Mouse (Mus musculus): ENCODE results near the gene Babam2. TPM values are rescaled to one million over a fixed set of nuclear protein-coding genes. Genes with fewer than 3 reads are reported as not detected.

The Babam2 gene
- polyA plus RNA-seq, 1 experiment from 2014 or later = 50.6 TPM

- no peaks in the 10 kb centered on the region for H3K27me3 ChIP-seq
- H3K4me3 ChIP-seq (replicated peaks) = no peak overlapping the region
- H3K36me3 ChIP-seq = no peaks in the 10 kb centered on the region
- no peak overlapping the region for H3K27ac ChIP-seq (replicated peaks)
- 61% methylated on average over 7 of the region's 7 CpGs for WGBS
- no peaks in the 10 kb centered on the region for H3K4me1 ChIP-seq
- no peaks in the 10 kb centered on the region for H3K9me3 ChIP-seq (replicated peaks)
- no peak for ATAC-seq (ENCODE audit: insufficient number of reproducible peaks, low FRiP score, low TSS enrichment, low read depth)
- no peak overlapping the region for H3K4me2 ChIP-seq (replicated peaks)
- no peak overlapping the region for H3K9ac ChIP-seq
Measured at GRCm38 (mm10) chr5:31916241-31916640, 218.8 kb downstream of the Babam2 start.

GRCm38 (mm10) chr5:31918566-31918965, 221.1 kb downstream of the Babam2 start:
- no peaks in the 10 kb centered on the region for H3K9me3 ChIP-seq (replicated peaks)
- no peak overlapping the region for H3K4me3 ChIP-seq (replicated peaks)
- no peak overlapping the region for H3K4me2 ChIP-seq (replicated peaks)
- no peaks in the 10 kb centered on the region for H3K27me3 ChIP-seq
- no peaks in the 10 kb centered on the region for H3K4me1 ChIP-seq
- no peaks in the 10 kb centered on the region for H3K36me3 ChIP-seq
- no peak overlapping the region for H3K9ac ChIP-seq
- H3K27ac ChIP-seq (replicated peaks) = no peak overlapping the region
- 81% methylated on average over 4 of the region's 4 CpGs for WGBS
- ATAC-seq (ENCODE audit: insufficient number of reproducible peaks, low FRiP score, low TSS enrichment, low read depth) = no peak

- Histone ChIP-seq H3K9me3 (replicated peaks) (no peaks in the 10 kb centered on the region), H3K27me3 (no peaks in the 10 kb centered on the region), H3K4me2 (replicated peaks) (no peak overlapping the region), H3K9ac (no peak overlapping the region), H3K4me3 (replicated peaks) (no peak overlapping the region), H3K27ac (replicated peaks) (no peak overlapping the region), H3K36me3 (no peaks in the 10 kb centered on the region), H3K4me1 (no peaks in the 10 kb centered on the region)
- ATAC-seq (ENCODE audit: insufficient number of reproducible peaks, low FRiP score, low TSS enrichment, low read depth) = no peak
Measured at GRCm38 (mm10) chr5:31920129-31920528, 222.6 kb downstream of the Babam2 start.

- no peaks in the 10 kb centered on the region for H3K36me3 ChIP-seq
- no peaks in the 10 kb centered on the region for H3K9me3 ChIP-seq (replicated peaks)
- ATAC-seq (ENCODE audit: insufficient number of reproducible peaks, low FRiP score, low TSS enrichment, low read depth) = no peak
- H3K4me2 ChIP-seq (replicated peaks) = no peak overlapping the region
- H3K27ac ChIP-seq (replicated peaks) = no peak overlapping the region
- no peaks in the 10 kb centered on the region for H3K27me3 ChIP-seq
- no peak overlapping the region for H3K9ac ChIP-seq
- no peak overlapping the region for H3K4me3 ChIP-seq (replicated peaks)
- H3K4me1 ChIP-seq = no peaks in the 10 kb centered on the region
- WGBS = 67% methylated on average over 1 of the region's 1 CpGs
Measured at GRCm38 (mm10) chr5:31920890-31921289, 223.4 kb downstream of the Babam2 start.

GRCm38 (mm10) chr5:31924075-31924474, 226.6 kb downstream of the Babam2 start:
- H3K27ac ChIP-seq (replicated peaks) = no peak overlapping the region

GRCm38 (mm10) chr5:31926551-31926950, 229.1 kb downstream of the Babam2 start:
- no peak for ATAC-seq (ENCODE audit: insufficient number of reproducible peaks, low FRiP score, low TSS enrichment, low read depth)
- H3K36me3 ChIP-seq = no peaks in the 10 kb centered on the region
- H3K27me3 ChIP-seq = no peaks in the 10 kb centered on the region
- H3K27ac ChIP-seq (replicated peaks) = no peak overlapping the region
- H3K4me1 ChIP-seq = peaks cover 19% of the 10 kb centered on the region
- no peak overlapping the region for H3K4me3 ChIP-seq (replicated peaks)
- WGBS = 96% methylated on average over 1 of the region's 1 CpGs
- no peak overlapping the region for H3K4me2 ChIP-seq (replicated peaks)
- no peaks in the 10 kb centered on the region for H3K9me3 ChIP-seq (replicated peaks)
- H3K9ac ChIP-seq = no peak overlapping the region

More at GRCm38 (mm10) chr5:31924075-31924474, 226.6 kb downstream of the Babam2 start:
- H3K9ac ChIP-seq = no peak overlapping the region
- H3K4me2 ChIP-seq (replicated peaks) = no peak overlapping the region
- no peaks in the 10 kb centered on the region for H3K36me3 ChIP-seq
- ATAC-seq (ENCODE audit: insufficient number of reproducible peaks, low FRiP score, low TSS enrichment, low read depth) = no peak
- H3K27me3 ChIP-seq = no peaks in the 10 kb centered on the region
- H3K4me1 ChIP-seq = peaks cover 2% of the 10 kb centered on the region; the same call in 1 of the 2 replicates
- H3K4me3 ChIP-seq (replicated peaks) = no peak overlapping the region
- H3K9me3 ChIP-seq (replicated peaks) = no peaks in the 10 kb centered on the region

- Histone ChIP-seq H3K36me3 (no peaks in the 10 kb centered on the region), H3K4me1 (peaks cover 25% of the 10 kb centered on the region), H3K4me3 (replicated peaks) (no peak overlapping the region), H3K9me3 (replicated peaks) (no peaks in the 10 kb centered on the region), H3K4me2 (replicated peaks) (no peak overlapping the region), H3K27ac (replicated peaks) (no peak overlapping the region), H3K9ac (no peak overlapping the region), H3K27me3 (no peaks in the 10 kb centered on the region)
- WGBS = 57% methylated on average over 7 of the region's 7 CpGs
- no peak for ATAC-seq (ENCODE audit: insufficient number of reproducible peaks, low FRiP score, low TSS enrichment, low read depth)
Measured at GRCm38 (mm10) chr5:31929007-31929406, 231.5 kb downstream of the Babam2 start.

- H3K27ac ChIP-seq (replicated peaks) = peak overlapping the region; percentile 60
- peaks cover 25% of the 10 kb centered on the region for H3K4me1 ChIP-seq
- no peak for ATAC-seq (ENCODE audit: insufficient number of reproducible peaks, low FRiP score, low TSS enrichment, low read depth)
- H3K9ac ChIP-seq = no peak overlapping the region
- H3K4me2 ChIP-seq (replicated peaks) = no peak overlapping the region
- no peak overlapping the region for H3K4me3 ChIP-seq (replicated peaks)
- no peaks in the 10 kb centered on the region for H3K36me3 ChIP-seq
- 25% methylated on average over 8 of the region's 8 CpGs for whole genome bisulfite sequencing
- H3K27me3 ChIP-seq = no peaks in the 10 kb centered on the region
- no peaks in the 10 kb centered on the region for H3K9me3 ChIP-seq (replicated peaks)
Measured at GRCm38 (mm10) chr5:31931127-31931625, 233.7 kb downstream of the Babam2 start.

GRCm38 (mm10) chr5:31931637-31932036, 234.2 kb downstream of the Babam2 start:
- Histone ChIP-seq H3K4me1 (peaks cover 26% of the 10 kb centered on the region), H3K4me2 (replicated peaks) (no peak overlapping the region), H3K27ac (replicated peaks) (peak overlapping the region; percentile 60), H3K4me3 (replicated peaks) (no peak overlapping the region), H3K9ac (no peak overlapping the region), H3K36me3 (no peaks in the 10 kb centered on the region), H3K27me3 (no peaks in the 10 kb centered on the region), H3K9me3 (replicated peaks) (no peaks in the 10 kb centered on the region)
- ATAC-seq (ENCODE audit: insufficient number of reproducible peaks, low FRiP score, low TSS enrichment, low read depth) = no peak
- 61% methylated on average over 1 of the region's 1 CpGs for WGBS

- H3K4me2 ChIP-seq (replicated peaks) = no peak overlapping the region
- H3K27me3 ChIP-seq = no peaks in the 10 kb centered on the region
- no peak overlapping the region for H3K4me3 ChIP-seq (replicated peaks)
- 91% methylated on average over 6 of the region's 6 CpGs for WGBS
- no peaks in the 10 kb centered on the region for H3K9me3 ChIP-seq (replicated peaks)
- H3K27ac ChIP-seq (replicated peaks) = no peak overlapping the region
- peaks cover 27% of the 10 kb centered on the region for H3K4me1 ChIP-seq
- no peaks in the 10 kb centered on the region for H3K36me3 ChIP-seq
- no peak for ATAC-seq (ENCODE audit: insufficient number of reproducible peaks, low FRiP score, low TSS enrichment, low read depth)
- H3K9ac ChIP-seq = no peak overlapping the region
Measured at GRCm38 (mm10) chr5:31933296-31933695, 235.8 kb downstream of the Babam2 start.

GRCm38 (mm10) chr5:31934397-31934796, 236.9 kb downstream of the Babam2 start:
- 54% methylated on average over 3 of the region's 3 CpGs for WGBS
- no peak overlapping the region for H3K9ac ChIP-seq

GRCm38 (mm10) chr5:31935936-31936335, 238.5 kb downstream of the Babam2 start:
- no peak for ATAC-seq (ENCODE audit: insufficient number of reproducible peaks, low FRiP score, low TSS enrichment, low read depth)
- H3K4me3 ChIP-seq (replicated peaks) = no peak overlapping the region
- H3K9ac ChIP-seq = no peak overlapping the region
- H3K27me3 ChIP-seq = no peaks in the 10 kb centered on the region
- peaks cover 13% of the 10 kb centered on the region for H3K4me1 ChIP-seq
- no peaks in the 10 kb centered on the region for H3K36me3 ChIP-seq
- H3K9me3 ChIP-seq (replicated peaks) = no peaks in the 10 kb centered on the region
- 87% methylated on average over 3 of the region's 3 CpGs for WGBS
- no peak overlapping the region for H3K4me2 ChIP-seq (replicated peaks)
- H3K27ac ChIP-seq (replicated peaks) = no peak overlapping the region

More at GRCm38 (mm10) chr5:31934397-31934796, 236.9 kb downstream of the Babam2 start:
- Histone ChIP-seq H3K36me3 (no peaks in the 10 kb centered on the region), H3K4me3 (replicated peaks) (no peak overlapping the region), H3K9me3 (replicated peaks) (no peaks in the 10 kb centered on the region), H3K4me2 (replicated peaks) (no peak overlapping the region), H3K4me1 (peaks cover 22% of the 10 kb centered on the region), H3K27ac (replicated peaks) (peak overlapping the region; percentile 63; the same call in 1 of the 2 replicates), H3K27me3 (no peaks in the 10 kb centered on the region)
- ATAC-seq (ENCODE audit: insufficient number of reproducible peaks, low FRiP score, low TSS enrichment, low read depth) = no peak

Data from embryonic facial prominence, embryonic 15.5 days (tissue).